Mouse (Mus musculus) cerebellum, adult 18-20 months (tissue): ENCODE measurements around the gene Fam69a.
"Not testable (repeated sequence)": the region's sequence is repeated elsewhere in the genome, so short reads cannot be mapped to it uniquely, and the experiment has no call there.

ENCODE experiments used
- DNase-seq, 2 experiments: peaks; one replicate each; pipeline ENCODE4 v3.0.0; 2021

Gene Fam69a

DNA sequence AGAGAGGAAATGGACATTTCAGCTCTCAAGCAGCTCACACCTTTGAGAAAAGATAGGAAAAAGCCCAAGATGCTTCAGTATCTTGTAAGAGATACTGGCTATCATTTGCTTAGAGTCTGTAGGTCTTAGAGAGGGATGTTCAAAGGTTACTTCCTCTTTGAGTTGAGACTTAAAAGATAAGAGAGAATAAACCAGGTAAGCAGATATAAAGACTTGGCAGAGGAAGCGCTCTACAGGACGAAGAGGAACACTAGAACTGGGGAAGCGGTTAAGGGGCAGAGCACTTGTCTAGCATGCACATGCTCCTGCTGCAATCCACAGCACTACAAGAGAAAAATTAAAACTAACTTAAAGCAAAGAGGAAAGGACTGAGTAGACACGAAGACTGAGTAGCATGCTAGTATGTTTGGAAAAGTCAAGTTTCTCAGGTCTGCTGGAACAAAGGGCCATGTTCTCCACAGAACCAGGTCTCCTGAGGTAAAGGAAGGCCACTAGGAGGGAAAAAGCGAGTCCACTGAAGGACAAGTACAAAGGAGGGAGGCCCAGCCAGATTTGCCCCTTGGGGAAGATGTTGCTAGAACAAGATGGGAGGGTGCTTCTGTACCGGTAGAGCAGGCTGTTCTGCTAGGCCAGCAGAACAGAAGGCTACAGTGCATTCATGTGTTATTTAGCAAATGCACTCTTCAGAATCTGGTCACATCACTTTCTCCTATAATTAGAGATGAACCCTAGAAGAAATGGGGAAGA lies 8.4 kb downstream of the Fam69a start:
- no peak for DNase-seq

DNA sequence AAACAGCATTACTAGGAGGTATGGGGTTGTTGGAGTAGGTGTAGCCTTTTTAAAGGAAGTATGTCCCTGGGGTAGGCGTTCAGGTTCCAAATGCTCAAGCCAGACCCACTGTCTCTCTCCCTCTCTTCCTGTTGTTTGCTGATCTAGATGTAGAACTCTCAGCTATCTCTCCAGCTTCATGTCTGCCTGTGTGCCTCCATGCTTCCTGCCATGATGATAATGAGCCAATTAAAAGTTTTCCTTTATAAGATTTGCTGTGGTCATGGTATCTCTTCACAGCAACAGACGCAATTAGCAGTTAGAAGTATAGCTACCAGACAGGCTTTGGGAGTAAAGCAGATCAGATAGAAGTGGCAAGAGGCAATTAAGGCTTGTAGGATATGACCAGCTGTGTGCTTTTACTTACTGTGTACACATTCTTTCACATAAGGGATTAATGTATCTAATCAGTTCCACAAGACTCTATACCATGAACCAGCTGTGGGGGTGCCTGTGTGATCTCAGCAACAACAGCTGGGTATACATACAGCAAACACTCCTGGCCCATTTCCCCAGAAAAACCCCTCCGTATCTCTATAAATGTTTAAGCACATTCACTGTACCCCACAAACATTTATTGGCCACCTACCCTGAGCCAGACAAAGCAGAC lies 9.1 kb downstream of the Fam69a start:
- no peak for DNase-seq

DNA sequence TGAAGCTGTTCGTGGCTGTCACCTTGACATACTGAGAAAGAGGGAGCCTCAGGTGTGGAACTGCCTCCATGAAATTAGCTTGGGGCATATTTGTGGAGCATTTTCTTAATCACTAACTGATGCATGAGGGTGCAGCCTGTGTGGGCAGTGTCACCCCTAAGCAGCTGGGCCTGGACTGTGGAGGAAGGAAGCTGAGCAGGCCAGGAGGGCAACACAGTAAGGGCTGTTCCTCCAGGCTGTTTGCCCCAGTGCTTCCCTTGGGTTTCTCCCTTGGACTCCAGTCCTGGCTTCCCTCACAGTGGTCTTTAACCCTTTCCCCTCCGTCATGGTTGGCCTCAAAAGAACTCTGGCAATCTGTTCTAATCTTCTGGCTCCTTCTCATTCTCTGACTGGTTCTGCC lies 13.6 kb downstream of the Fam69a start:
- DNase-seq, result no peak

DNA sequence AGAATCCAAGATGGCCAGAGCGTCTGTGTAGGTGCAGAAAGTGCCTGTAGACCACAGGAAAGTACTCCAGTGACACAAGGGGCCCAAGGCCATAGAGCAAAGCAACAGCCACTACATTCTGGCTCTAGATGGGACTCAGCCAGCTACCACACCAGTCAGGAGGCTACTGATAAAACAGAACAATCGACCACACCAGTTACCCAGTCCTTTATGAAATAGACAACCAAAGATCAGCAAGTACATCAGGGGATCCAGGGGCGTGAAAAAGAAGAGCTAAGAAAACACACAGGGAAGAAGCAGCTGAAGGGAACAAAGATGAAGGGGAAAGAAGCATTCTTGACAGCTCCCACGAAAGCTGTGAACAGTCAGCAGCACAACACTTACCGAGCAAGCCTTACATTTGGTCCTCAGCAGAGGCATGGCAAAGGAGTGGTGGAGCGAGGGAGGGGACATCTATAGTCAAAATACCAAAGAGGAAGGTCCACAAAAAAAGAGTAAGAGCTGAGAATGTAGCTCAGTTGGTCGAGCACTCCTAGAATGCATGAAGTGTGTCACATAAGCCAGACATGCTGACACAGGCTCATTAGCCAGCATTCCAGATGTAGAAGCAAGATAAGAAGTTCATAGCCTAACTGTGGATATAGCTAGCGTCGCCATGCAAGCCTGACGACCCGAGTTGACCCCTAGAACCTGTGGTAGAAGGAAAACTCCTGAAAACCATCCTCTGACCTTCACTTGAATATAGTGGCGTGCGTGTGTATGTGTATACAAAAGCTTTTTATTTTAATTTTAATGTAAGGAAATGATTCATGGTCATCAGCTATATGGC lies 14.2 kb downstream of the Fam69a start:
- no peak for DNase-seq

DNA sequence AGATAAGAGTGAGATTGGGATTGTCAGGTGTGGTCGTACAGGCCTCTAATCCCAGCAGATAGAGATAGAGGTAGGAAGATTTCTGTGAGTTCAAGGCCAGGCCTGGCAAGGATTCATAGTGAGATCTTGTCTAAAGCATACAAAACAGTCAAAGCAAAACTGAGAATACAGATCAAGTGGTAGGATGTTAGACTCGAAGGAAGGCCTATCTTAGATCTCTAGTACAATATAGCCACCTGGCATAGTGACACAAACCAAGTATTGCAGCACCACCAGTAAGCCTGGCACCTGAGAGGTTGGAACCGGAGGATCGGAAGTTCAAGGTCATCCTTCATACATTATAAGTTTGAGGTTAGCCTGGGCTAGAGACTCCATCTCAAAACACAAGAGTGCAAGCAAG lies 15.8 kb downstream of the Fam69a start:
- no peak for DNase-seq

DNA sequence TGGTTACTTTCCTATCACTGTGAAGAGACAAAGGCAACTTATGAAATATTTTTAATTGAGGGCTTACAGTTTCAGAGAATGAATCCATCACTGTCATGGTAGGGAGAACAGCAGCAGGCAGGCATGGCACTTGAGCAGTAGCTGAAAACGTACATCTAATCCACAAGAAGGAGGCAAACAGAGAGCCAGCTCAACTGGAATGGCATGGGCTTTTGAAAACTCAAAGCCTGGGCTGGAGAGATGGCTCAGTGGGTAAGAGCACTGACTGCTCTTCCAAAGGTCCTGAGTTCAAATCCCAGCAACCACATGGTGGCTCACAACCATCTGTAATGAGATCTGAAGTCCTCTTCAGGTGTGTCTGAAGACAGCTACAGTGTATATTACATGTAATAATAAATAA lies 17.1 kb downstream of the Fam69a start:
- DNase-seq, result not testable (repeated sequence)

DNA sequence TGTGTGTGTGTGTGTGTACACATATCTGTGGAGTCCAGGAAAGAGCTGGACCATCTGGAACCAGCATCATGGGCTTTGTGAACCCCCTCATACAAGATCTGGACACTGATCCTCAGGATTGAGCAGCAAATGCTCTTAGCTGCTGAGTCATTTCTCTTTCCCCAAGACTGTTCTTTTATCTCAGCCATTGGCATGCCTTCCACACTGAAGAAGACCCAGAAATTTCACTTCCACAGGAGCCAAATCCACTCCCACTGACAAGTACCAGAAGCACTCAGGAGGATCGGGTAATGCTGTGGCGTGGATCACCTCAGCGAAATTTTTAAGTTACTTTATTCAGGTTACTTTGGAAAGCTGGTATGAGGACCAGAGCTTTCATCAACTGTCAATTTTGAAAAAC lies 18.8 kb downstream of the Fam69a start:
- DNase-seq, result no peak

DNA sequence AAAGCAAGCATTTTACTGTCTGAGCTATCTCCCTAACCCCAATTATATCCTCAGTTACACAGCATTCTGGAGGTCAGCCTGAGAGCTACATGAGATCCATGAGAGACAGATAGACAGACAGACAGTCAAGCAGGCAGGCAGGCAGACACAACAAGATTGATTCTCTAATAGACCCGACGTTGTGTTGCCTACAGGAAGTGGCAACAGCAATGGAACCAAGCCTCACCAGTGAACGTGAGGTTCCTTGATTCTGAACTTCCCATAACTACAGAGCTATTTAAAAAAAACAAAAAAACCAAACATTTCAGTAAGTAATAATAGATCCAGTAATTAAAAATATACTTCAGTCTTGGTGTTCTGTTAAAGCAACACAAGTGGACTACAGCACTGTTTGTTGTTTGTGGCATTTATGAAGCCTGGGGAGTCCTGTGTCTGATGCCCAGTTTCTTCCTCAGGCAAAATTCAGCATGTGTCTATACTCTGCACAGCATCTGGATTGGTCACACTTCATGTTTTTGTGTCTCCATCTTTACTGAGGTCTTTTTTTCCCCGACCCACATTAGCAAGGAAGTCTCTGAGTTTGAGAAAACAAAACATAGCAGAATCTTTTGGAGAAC lies 19.9 kb downstream of the Fam69a start:
- no peak for DNase-seq

DNA sequence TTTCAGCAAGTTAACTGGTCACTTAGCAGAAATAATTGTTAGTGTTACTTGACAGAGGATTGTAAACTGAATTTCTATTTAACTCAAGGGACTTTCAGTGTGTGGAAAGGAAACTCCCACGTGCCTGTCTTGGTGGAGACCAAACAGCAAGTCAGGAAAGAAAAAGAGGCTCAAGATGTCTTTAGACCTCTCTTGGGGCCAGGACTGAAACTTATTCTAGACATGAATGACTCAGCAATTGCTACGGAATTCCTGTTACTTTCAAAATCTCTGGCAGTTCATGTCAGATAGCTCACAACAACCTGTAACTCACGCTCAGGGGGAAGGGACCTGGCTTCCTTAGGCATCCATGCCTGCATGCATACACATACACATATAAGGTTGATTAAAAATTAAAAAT lies 20.7 kb downstream of the Fam69a start:
- DNase-seq, result no peak

DNA sequence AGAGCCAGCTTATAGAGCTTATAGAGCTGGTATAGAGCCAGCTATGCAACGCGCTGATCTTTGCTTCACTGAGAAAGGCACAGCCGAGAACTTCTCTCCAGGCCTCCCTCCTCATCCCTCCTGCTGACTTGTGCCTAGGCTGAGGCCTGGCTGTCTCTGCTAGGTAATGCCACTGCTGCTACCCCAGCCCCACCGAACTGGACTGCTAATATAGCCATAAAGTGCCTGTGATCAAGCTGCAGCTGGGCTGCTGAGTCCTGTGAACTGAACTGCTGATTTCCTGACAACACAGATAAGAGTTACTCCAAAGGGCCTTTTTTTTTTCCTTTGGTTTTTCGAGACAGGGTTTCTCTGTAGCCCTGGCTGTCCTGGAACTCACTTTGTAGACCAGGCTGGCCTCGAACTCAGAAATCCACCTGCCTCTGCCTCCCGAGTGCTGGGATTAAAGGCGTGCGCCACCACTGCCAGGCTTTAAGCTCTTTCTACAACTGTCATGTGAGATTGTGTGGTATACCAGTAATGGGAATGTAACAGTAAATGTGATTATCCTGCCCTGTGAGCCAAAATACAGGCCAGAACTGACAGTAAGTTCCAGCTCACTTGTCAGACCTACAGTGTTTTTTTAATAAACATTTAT lies 21.4 kb downstream of the Fam69a start:
- no peak for DNase-seq

DNA sequence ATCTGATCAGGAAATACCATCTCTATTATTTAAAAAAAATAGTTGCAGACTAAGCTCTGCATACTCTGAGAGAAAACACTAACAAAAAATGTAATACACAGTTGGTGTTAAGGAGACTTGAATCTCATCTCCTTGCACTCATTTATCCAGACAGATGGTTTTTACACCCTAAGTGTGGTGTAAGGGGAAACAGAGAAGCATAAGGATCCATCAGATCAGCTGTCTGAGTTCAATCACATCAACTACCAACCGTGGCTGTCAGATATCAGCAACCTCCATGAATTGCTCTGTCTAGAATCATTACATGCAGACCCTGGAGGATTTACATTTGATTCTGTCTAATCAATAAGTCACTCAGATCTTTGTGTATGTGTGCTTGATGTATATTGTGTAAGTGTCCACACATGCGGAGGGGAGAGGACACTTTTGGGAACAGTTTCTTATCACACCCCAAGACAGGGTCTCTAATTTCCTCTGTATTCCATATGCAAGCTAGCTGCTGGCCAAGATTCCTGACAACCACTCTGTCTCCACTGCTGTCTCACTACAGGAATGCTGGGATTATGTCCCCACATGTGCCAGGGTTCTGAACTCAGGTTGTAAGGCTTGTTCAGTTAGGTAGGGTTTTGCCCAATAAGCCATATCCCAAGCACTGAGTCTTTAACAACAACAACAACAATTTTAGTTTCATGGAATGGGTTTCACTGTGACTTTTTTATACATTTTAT lies 22.7 kb downstream of the Fam69a start:
- DNase-seq, result no peak

DNA sequence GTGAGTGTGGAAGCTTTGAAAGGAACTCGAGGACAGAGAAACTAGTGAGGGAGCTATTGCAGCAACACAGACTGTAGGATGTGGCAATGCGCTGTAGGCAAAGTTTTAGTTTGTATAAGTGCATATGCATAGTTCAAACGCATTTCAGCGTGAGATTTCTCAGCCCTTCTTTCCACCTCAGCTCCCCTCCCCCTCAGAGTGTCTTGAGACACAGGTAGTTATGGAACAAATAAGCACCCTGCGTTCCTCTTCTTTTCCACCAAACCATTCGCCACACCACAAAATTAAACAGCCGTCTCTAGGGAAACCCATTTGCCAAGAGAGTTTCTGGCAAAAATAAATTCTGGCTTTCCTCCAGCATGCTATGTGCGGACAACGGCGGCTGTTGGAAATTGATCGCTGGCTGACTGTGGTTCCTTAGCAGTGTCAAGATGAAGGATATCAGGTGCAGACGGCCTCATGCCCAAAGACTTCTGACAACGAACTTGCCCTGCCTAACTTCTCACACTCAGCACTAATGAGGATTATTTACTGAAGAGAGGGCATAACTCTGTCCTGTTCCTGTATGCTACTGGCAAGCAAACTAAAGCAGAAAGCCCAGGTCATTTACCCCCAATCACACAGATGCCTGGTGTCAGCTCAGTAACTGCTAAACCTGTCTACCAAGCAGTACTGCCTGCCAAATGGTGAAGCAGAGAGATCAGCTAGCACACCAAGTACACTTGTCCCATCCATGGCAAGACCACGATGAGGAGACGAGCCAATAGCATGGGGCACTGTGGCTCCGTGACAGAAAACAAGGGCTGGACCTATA lies 25.2 kb downstream of the Fam69a start:
- peak; percentile 66 to 67 for DNase-seq

DNA sequence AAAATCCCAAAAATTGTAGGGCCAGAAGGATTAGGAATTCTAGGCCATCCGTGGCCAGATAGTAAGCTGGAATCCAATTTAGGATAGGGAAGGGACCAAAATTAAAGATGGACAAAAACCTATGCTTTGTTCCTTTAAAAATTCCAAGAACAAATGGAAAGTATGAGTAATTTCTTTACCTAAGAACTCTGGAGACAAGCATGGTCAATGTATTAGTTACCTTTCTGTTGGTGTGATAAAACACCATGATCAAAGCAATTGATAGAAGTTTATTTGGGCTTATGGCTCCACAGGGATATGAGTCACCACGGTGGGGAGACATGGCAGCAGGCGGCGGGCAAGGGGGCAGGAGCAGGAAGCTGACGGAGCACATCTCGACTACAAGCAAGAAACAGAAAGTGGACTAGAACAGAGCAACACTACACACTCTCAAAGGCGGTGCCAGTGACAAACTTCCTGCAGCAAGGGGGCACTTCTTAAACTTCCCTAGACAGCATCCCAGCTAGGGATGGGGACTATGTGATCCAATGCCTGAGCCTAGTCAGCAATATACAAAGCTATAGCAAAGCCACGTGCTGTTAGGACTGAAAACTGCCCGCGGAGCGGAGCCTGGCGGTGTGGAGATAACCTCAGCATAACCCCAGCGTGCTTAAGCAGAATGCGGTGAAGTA lies 26.2 kb downstream of the Fam69a start:
- no peak for DNase-seq

DNA sequence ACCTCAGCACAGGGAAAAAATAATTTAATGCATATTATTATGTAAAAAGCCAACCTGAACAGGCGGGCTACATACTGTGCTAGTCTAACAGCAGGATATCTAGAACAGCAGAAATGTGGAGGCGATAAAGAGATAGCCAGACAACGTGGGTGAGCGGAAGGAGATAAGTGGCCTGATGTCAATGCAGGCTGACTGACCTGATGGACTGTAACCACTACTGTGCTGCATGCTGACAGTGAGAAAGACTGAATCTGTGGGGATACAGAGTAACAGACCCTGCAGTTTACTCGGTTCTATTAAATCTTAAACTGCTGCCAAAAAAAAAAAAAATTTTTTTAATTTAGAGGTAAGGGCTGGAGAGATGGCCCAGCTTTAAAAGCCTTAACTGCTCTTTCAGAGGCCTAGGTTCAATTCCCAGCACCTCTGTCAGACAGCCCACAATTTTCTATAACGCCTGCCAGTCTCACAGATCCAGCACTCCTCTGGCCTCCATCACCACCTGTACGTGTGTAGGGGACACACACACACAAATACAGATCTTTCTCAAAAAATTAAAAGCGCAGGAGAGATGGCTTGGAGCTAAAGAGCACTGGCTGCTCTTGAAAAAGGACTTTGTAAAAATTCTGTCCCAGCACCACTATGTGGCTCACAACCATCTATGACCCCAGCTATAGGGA lies 27.1 kb downstream of the Fam69a start:
- peak in 1 of 2 experiments; percentile 36 for DNase-seq

DNA sequence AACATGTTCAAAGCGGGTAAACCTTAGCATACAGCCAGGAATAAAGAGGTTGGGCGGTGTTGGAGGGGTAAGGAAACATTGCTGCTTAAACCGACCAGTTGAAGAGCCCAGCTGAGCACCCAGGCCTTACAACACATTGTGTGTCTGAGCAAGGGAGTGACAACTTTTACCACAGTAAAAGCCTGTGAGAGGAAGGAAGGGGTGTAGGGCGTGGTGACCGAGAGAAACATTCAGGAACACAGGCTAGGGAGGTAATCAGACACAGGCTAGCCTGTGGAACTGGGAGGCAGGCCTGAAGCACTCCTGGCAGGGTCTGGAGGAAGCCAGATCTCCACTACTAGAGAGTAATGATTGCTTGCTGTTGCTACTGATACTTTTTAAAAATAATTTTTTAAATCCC lies 36.2 kb downstream of the Fam69a start:
- DNase-seq, result no peak

DNA sequence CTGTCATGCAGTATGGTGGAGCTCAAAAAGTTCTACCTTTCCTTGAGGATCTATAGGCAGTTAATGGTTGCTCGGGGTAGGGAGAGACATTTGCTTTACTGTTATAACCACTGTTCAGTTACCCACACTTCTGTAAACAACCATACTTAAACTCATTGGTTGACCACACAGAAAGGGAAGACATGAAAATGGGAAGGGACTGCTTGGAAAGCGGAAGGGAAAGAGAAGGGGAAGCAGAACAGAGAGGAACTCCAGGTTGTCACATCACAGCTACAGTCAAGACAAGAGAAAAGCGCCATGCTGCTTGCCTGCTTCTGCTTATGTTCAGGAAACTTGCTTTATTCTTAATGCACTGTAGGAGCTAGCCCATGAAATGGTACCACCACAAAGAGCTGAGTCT lies 37.3 kb downstream of the Fam69a start:
- DNase-seq, result no peak

DNA sequence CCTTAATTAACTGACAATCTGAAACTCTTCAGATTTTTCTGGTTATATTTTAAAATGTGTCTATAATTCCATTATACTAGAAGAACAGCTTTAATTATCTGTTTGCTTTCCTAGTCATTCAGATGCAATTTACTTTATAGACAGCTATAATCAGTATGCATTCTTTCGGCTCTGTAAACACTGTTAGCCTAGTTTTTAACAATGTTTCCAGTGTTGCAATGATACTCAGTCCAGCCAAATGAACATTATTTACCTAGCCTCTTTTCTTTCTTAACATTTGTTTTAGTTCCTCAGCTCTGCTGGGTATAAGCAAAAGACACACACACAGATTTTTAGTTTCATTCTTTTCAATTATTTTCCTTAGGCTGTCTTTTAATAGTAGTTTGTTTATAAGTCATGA lies 38.0 kb downstream of the Fam69a start:
- no peak for DNase-seq

DNA sequence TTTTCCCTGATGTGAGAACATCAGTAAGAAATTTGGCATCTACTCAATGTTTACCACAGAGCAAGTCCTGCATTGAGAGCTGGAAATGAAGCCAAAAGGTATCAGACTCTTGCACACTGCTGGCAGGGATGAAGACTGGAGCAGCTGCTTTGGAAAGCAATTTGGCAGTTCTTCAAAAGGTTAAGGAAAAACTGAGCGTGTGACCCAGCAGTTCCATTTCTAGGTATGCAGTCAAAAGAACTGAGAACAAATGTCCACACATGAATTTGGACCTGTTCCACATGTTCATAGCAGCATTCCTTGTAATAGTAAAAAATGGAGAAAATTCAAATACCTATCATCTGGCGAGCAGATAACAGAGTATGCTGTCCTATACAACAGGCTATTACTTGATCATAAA lies 39.3 kb downstream of the Fam69a start:
- peak; percentile 61 for DNase-seq

DNA sequence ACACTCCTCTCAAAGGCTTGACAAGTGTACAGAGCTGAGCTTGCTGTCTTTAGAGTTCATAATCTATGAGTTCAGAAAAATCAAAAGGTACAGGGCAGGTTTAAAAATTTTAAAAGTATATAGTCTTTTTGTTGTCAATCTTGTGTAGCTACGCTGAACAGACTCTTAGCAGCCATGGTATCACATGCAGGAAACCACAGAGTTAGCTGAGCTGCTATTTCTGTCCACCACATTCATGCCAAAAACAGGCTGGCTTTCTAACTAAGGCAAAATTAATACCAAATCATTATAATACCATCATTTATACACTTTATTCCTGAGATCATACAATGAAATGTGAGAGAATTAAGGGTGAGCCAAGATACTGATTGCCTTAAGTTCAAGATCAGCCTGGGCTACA lies 40.4 kb downstream of the Fam69a start:
- DNase-seq, result no peak

DNA sequence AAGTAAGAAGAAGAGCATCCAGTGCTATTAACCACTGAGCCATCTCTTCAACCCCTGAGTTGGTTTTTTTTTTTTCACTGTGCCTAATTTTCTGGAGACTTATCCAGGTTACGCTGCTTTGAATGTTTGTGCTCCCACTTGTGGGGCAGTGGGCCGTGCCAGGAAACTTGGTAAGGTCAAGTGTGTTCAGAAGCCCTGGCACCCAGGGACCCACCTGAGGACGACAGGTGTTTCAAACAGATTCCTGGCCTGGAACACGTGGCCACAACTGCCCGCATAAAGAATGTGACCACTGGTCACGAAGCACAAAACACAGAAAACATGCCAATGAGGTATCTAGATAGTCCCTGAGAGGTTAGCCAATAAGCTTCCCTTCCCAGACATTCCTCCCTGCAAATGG lies 43.4 kb downstream of the Fam69a start:
- no peak for DNase-seq
